Mouse (Mus musculus) spleen, postnatal 36 days (tissue): ENCODE measurements around the gene Btnl6.
"Not testable (repeated sequence)": the region's sequence is repeated elsewhere in the genome, so short reads cannot be mapped to it uniquely, and the experiment has no call there.

Experiments used
- DNase-seq, 2 experiments: peaks; one replicate each; pipeline ENCODE4 v3.0.0; 2022; ENCODE audit warnings: low spot score in 2 of 2, mixed read lengths in 1 of 2

Btnl6 gene

DNA sequence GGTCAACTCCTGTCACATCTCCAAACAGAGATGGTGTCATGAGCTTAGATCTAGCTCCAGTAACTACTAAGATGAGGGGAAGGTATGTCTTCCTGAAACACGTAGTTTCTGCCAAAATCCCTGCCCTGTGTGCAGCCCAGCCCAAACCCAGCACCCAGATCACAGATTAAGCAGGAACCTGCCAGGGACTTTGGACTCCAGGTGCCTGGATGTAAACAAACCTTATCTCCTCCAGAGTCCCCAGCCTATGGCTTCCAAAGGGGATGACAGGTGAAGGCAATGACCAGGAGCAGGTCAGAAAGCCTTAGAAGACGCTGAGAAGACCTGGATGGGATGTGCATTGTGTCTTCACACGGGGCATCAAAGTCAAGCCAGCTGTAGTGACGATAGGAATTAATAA, 19.4 kb downstream of the Btnl6 start:
- DNase-seq = not testable (repeated sequence)

DNA sequence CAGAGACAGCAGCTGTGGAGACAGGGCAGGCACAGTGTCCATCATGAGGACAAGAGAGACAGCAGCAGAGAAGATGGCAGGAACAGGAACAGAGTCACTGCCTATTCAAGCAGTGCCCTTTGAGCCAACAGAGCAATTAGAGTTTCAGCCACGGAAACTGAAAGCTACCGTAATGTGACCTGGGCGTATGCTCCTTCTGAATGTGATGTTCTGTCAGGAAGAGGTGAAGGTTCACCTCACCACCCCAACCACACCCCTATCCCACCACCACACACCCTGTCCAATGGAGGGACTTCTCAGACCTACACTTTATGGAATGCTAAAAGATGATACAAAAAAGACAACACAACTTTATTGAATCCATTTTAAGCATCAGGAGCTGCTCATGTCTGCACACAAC, 19.8 kb downstream of the Btnl6 start:
- DNase-seq = not testable (repeated sequence)

DNA sequence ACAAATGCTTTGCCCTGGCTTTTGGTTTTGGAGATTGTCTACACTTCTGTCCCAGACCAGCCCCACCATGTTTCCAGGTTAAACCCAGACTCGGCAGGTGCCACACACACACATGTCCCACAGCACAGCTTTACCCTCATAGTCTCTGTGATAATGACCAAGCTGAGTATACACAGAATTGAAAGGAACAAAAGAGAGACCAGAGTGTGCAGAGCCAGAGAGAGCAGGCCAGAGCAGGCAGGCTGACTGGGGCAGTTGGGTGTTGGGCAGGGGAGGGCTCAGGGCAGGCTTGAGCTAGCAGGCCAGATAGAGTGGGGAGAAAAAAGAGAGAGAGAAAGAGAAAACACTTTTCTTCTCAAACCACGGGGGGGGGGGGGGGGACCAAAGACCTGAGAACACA, 20.6 kb downstream of the Btnl6 start:
- no peak for DNase-seq

DNA sequence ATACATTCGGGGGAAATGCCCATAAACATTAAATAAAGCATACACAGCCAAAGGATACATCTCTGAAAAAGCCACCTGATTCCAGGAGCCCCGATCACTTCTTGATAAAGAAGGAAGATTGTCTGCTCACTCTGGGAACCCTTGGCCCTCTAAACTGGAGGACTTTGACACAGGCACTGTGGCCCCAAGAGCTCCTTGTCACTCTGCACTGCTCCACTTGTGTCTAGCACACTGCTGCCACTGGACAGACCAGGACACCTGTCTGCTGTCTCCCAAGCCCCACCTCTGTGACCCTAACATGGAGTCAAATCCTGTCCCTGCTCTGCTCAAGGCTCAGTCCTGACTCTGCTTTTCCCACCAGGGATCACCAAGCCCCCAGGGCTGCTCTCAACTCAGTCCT, 22.0 kb downstream of the Btnl6 start:
- not testable (repeated sequence) for DNase-seq

DNA sequence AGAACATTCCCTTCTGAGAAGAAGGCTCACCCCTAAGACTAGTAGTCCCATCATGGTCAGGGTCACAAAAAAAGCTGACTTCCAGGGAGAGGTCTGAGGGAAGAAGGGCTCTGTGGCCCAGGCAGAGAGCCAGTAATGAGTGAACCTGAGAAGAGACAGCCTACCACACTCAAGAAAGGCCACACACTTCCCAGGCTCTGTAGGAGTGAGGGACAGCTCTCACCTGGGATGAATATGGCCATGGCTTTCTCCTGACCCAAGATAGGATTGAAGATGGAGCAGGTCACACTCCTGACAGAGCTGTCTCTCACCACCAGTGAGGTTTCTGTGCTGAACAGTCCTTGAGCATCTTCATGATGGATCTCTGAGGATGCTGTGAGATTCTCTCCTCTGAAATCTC, 24.4 kb downstream of the Btnl6 start:
- DNase-seq = no peak

DNA sequence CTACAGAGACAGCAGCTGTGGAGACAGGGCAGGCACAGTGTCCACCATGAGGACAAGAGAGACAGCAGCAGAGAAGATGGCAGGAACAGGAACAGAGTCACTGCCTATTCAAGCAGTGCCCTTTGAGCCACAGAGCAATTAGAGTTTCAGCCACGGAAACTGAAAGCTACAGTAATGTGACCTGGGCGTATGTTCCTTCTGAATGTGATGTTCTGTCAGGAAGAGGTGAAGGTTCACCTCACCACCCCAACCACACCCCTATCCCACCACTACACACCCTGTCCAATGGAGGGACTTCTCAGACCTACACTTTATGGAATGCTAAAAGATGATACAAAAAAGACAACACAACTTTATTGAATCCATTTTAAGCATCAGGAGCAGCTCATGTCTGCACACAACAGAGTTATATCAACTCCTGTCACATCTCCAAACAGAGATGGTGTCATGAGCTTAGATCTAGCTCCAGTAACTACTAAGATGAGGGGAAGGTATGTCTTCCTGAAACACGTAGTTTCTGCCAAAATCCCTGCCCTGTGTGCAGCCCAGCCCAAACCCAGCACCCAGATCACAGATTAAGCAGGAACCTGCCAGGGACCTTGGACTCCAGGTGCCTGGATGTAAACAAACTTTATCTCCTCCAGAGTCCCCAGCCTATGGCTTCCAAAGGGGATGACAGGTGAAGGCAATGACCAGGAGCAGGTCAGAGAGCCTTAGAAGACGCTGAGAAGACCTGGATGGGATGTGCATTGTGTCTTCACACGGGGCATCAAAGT, 39.7 kb downstream of the Btnl6 start, which contains the start of gene Btnl4:
Gene Btnl4 (minus strand): TSS at position 81 of the 776 bp plus-strand sequence.
- DNase-seq = not testable (repeated sequence)

DNA sequence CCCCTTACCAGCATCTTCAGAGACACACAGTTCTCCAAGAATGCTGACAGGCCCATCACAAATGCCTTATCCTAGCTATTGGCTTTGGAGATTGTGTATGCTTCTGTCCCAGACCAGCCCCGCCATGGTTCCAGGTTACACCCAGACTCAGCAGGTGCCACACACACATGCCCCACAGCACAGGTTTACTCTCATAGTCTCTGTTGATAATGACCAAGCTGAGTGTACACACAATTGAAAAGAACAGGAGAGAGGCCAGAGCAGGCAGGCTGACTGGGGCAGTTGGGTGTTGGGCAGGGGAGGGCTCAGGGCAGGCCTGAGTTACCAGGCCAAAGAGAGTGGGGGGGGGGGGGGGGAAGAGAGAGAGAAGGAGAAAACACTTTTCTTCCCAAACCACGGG, 40.7 kb downstream of the Btnl6 start:
- DNase-seq = no peak

DNA sequence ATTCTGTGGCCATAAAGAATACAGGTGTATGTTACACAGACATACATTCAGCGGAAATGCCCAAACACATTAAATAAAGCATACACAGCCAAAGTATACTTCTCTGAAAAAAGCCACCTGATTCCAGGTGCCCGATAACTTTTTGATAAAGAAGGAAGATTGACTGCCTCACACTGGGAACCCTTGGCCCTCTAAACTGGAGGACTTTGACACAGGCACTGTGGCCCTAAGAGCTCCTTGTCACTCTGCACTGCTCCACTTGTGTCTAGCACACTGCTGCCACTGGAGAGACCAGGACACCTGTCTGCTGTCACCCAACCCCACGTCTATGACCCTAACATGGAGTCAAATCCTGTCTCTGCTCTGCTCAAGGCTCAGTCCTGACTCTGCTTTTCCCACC, 42.1 kb downstream of the Btnl6 start:
- DNase-seq = no peak

DNA sequence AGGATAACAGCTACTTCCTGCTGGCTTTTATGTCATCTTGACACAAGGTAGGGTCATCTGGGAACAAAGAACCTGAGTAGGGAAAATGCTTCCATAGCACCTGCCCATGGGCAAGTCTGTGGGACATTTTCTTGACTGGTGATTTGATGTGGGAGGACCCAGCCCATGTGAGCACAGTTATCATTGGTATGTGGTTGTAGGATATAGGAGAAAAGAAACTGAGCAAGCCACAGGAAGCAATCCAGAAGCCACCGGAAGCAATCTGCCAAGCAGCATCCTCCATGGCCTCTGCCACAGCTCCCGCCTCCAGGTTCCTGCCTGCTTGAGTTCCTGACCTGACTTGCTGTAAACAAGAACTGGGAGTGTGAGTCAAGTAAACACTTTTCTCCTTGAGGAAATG, 46.7 kb downstream of the Btnl6 start:
- no peak for DNase-seq

DNA sequence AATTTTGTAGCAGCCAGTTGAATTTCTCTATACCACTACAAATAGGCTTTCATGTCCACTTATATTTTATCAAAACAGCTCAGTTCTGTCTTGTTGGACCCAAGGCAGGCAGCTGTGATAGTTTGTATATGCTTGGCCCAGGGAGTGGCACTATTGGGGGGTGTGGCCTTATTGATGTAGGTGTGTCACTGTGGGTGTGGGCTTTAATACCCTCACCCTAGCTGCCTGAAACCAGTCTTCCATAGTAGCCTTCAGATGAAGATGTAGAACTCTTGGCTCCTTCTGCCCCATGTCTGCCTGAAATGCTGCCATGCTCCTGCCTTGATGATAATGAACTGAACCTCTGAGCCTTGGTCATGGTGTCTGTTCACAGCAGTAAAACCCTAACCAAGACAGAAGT, 51.2 kb downstream of the Btnl6 start:
- not testable (repeated sequence) for DNase-seq

DNA sequence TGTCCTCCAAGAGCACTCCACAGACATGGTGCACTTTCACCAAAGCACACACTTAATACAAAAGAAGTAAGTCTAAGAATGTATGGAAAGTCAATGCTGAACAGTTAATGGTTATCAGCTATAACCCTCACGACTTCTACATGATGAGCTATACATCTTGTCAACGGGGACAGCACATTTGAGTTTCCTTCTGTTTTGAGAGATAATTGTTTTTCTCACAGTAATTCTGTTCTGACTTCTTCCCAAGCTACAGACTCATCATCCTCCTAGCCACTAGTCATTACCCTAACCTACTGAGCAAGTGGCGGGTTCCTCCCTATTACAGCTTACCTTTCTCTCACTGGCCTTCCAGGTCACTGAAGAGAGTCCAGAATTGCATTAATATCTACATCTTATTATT, 57.9 kb downstream of the Btnl6 start:
- DNase-seq = no peak
